Mouse (Mus musculus) hindbrain, postnatal 0 days (tissue): ENCODE measurements around the gene Slc44a5. TPM values are rescaled to one million over a fixed set of nuclear protein-coding genes. Genes with fewer than 3 reads are reported as not detected.

Experiments used
- ATAC-seq: fragments of 200-750 bp; cut with Nextera tagmentation; 2 replicates; pipeline ENCODE4 v1.8.0; 2017; ENCODE audit warnings: mild to moderate bottlenecking, moderate TSS enrichment, moderate library complexity
- DNase-seq: peaks from one replicate; pipeline ENCODE4 v3.0.0-alpha.2; 2015; ENCODE audit warnings: low spot score
- H3K27ac ChIP-seq: fragments of 300-500 bp; sonication (generic); 2 replicates; pipeline ENCODE4 v1.5.1; 2014; ENCODE audit warnings: mild to moderate bottlenecking
- H3K27me3 ChIP-seq: fragments of 300-500 bp; sonication (generic); 2 replicates; pipeline ENCODE4 v1.6.1; 2014; ENCODE audit warnings: low read length, mixed read lengths; ENCODE audit not compliant: insufficient read depth
- H3K36me3 ChIP-seq: fragments of 300-500 bp; sonication (generic); 2 replicates; pipeline ENCODE4 v1.6.1; 2014; ENCODE audit warnings: low read length, mixed read lengths; ENCODE audit not compliant: insufficient read depth
- H3K4me1 ChIP-seq: fragments of 300-500 bp; sonication (generic); 2 replicates; pipeline ENCODE4 v1.6.1; 2014; ENCODE audit warnings: antibody characterized with exemption, low read length, mixed read lengths; ENCODE audit not compliant: insufficient read depth
- H3K4me2 ChIP-seq: fragments of 300-500 bp; sonication (generic); 2 replicates; pipeline ENCODE4 v1.6.1; 2014; ENCODE audit warnings: low read depth, mild to moderate bottlenecking, low read length, moderate library complexity, mixed read lengths
- H3K4me3 ChIP-seq: fragments of 300-500 bp; sonication (generic); 2 replicates; pipeline ENCODE4 v1.5.1; 2014; ENCODE audit warnings: low read length
- H3K9ac ChIP-seq: fragments of 300-500 bp; sonication (generic); replicated peaks from 2 replicates; pipeline ENCODE4 v1.6.1; 2014; ENCODE audit warnings: mild to moderate bottlenecking, low read length, moderate library complexity, mixed read lengths
- H3K9me3 ChIP-seq: fragments of 300-500 bp; sonication (generic); 2 replicates; pipeline ENCODE4 v1.6.1; 2016; ENCODE audit warnings: low read length, mixed read lengths
- CTCF ChIP-seq: IDR thresholded peaks from 2 replicates; pipeline ENCODE4 v1.5.1; 2016; ENCODE audit warnings: antibody characterized with exemption, control low read depth, low read depth
- WGBS: fragments of 180-500 bp; shearing (Covaris S2); extraction: QIAGEN DNeasy Blood & Tissue Kit; methylation state at CpG from one replicate; pipeline ENCODE4 v1.1.7; 2014; 5-methylcytosine and 5-hydroxymethylcytosine counted together
- polyA plus RNA-seq: library from polyadenylated mRNA; unstranded; fragments of >200 nt; fragmentation: Nextera tagmentation; extraction: Ambion mirVana; gene quantifications from 2 replicates; pipeline ENCODE4 v1.2.1, GENCODE M21; 2015
- total RNA-seq: library from RNA; depleted of rRNA; stranded (reverse); fragments of >200 nt; gene quantifications from 2 replicates; pipeline ENCODE4 v1.2.3, GENCODE M21; 2014

Gene Slc44a5
- total and polyA plus RNA-seq, 2 experiments from 2014 or later = 6.5 to 27.7 TPM

- WGBS = 45% methylated on average over 9 of the region's 9 CpGs
- Histone ChIP-seq H3K27me3 (no peaks in the 10 kb centered on the region), H3K4me3 (no peak overlapping the region), H3K4me2 (no peak overlapping the region), H3K27ac (no peak overlapping the region), H3K4me1 (peaks cover 9% of the 10 kb centered on the region), H3K9ac (no peak overlapping the region), H3K36me3 (no peaks in the 10 kb centered on the region), H3K9me3 (no peaks in the 10 kb centered on the region)
- TF ChIP-seq CTCF = no peak
- peak; percentile 19; the same call in 1 of the 2 replicates for ATAC-seq
- DNase-seq = peak; percentile 39
These were observed 141.8 kb downstream of the Slc44a5 start for GRCm38 (mm10) chr3:154114991-154115390.

DNA sequence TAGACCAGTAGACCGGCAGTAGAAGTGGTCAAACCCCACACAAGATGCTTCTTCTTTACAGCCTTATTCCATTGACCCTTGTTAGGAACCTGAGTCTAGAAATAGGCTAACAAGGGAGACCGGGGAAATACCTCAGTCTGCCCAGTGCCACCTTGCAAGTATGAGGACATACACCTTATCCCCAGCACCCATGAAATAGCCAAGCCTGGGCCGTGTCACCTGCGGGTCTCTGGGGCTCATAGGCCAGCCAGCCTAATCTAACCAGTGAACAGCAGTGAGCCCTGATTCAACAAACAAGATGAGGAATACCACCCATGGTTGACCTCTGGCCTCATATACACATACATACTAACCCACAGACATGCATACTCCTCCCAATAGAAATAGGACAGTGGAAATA, 142.2 kb downstream of the Slc44a5 start:
- Histone ChIP-seq H3K4me2 (no peak overlapping the region), H3K27ac (no peak overlapping the region), H3K4me3 (no peak overlapping the region), H3K27me3 (no peaks in the 10 kb centered on the region), H3K4me1 (peaks cover 9% of the 10 kb centered on the region), H3K9ac (no peak overlapping the region), H3K9me3 (no peaks in the 10 kb centered on the region), H3K36me3 (no peaks in the 10 kb centered on the region)
- WGBS = 89% methylated on average over 4 of the region's 4 CpGs
- no peak for TF ChIP-seq CTCF
- no peak for DNase-seq
- ATAC-seq = no peak

DNA sequence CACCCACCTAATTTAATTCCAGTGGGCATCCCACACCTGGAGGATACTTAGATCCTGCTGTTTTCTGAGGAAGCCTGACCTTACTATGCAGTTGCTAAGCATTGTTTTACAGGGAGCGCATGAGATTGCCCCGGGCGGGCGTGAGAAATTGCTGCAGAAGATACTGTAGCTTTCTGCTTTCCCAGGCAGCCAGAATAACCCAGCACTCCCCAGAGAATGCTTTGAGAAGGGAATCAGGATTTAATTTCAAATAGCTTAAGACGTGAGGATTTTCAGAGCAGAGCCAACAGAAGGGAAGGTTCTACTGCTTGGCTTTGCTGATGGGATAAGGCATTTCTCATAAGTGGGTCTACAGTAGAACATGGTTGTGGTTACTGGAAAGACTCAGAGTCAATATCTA, 142.8 kb downstream of the Slc44a5 start:
- Histone ChIP-seq H3K36me3 (no peaks in the 10 kb centered on the region), H3K27me3 (no peaks in the 10 kb centered on the region), H3K9ac (no peak overlapping the region), H3K4me2 (no peak overlapping the region), H3K4me3 (no peak overlapping the region), H3K4me1 (peaks cover 9% of the 10 kb centered on the region), H3K27ac (no peak overlapping the region), H3K9me3 (no peaks in the 10 kb centered on the region)
- ATAC-seq = no peak
- peak; percentile 39 for DNase-seq
- TF ChIP-seq CTCF = no peak
- 75% methylated on average over 5 of the region's 5 CpGs for WGBS

GRCm38 (mm10) chr3:154118992-154119603, 145.9 kb downstream of the Slc44a5 start:
- H3K4me2 ChIP-seq = no peak overlapping the region
- H3K9ac ChIP-seq = no peak overlapping the region
- no peak for TF ChIP-seq CTCF
- 32% methylated on average over 6 of the region's 6 CpGs for WGBS
- no peaks in the 10 kb centered on the region for H3K36me3 ChIP-seq
- DNase-seq = peak; percentile 18
- H3K27me3 ChIP-seq = no peaks in the 10 kb centered on the region
- no peaks in the 10 kb centered on the region for H3K9me3 ChIP-seq
- H3K27ac ChIP-seq = no peak overlapping the region
- ATAC-seq = peak; percentile 51; the same call in 1 of the 2 replicates
- H3K4me1 ChIP-seq = peaks cover 9% of the 10 kb centered on the region
- no peak overlapping the region for H3K4me3 ChIP-seq

DNA sequence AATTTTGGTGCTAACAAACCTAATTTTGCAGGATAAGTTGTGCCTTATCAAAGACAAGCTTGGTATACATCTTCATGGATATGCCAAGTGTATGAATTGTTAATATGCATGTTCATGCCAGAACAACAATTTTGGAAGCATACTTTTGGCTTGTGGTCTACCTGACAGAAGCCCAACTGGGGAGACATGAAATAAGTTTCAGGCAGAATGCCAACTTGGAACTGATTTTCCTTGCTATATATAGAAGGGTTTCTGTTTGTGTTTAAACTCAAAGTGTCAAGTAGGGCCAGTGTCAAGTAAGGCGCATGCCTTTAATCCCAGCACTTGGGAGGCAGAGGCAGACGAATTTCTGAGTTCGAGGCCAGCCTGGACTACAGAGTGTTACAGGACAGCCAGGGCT, 149.3 kb downstream of the Slc44a5 start:
- WGBS = 84% methylated on average over 3 of the region's 3 CpGs
- no peaks in the 10 kb centered on the region for H3K9me3 ChIP-seq

DNA sequence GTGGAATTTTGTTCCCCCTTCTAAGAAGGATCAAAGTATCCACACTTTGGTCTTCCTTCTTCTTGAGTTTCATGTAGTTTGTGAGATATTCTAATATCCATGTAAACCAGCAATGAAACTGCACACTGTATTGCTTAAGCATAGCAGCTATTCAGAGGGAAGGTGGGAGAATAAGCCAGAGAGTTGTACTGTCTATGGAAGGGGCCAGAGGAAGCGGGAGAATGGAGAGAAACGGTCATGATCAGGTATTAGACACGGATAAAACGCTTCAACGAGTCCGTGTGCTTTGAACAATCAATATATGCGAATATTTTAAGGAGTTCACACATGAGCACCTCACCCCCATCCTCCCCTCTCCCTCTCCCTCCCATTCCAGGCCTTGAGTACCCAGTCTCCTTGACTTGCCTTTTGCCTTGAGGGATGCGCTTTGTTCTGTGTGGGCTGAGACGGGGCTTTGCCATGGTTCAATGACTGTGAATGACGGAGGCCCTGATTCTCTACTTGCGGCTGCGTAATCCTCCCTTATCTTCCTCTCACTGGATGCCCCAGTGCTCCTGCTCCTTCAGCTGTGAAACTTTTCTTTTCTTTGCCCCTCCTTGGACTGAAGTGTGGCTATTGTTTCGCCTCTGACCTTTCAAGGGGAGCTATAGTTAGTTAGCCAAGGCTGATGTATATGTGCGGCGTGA, 151.8 kb downstream of the Slc44a5 start:
- Histone ChIP-seq H3K4me1 (peaks cover 7% of the 10 kb centered on the region; the same call in 1 of the 2 replicates), H3K4me2 (no peak overlapping the region), H3K4me3 (no peak overlapping the region), H3K9ac (no peak overlapping the region), H3K27ac (no peak overlapping the region), H3K36me3 (no peaks in the 10 kb centered on the region), H3K27me3 (no peaks in the 10 kb centered on the region), H3K9me3 (no peaks in the 10 kb centered on the region)
- peak; percentile 21; the same call in 1 of the 2 replicates for ATAC-seq
- peak; percentile 19 for DNase-seq
- 34% methylated on average over 15 of the region's 15 CpGs for WGBS
- no peak for TF ChIP-seq CTCF

More for the DNA sequence above, 149.3 kb downstream of the Slc44a5 start:
- H3K4me1 ChIP-seq = peaks cover 13% of the 10 kb centered on the region; the same call in 1 of the 2 replicates
- no peak overlapping the region for H3K4me2 ChIP-seq
- no peaks in the 10 kb centered on the region for H3K27me3 ChIP-seq
- no peaks in the 10 kb centered on the region for H3K36me3 ChIP-seq
- H3K27ac ChIP-seq = no peak overlapping the region
- ATAC-seq = no peak
- no peak for TF ChIP-seq CTCF
- H3K9ac ChIP-seq = no peak overlapping the region
- DNase-seq = no peak
- H3K4me3 ChIP-seq = no peak overlapping the region
